Mouse (Mus musculus) MN1 (cell line): ENCODE data around the gene Comt.
A peak's percentile ranks its signal among the peaks of the same experiment; 100 is the strongest.

Experiments
- DNase-seq: peaks from one replicate; pipeline ENCODE4 v3.0.0-alpha.2; 2016; ENCODE audit warnings: low spot score

The Comt gene

GRCm38 (mm10) chr16:18426802-18427280 lies at the start of gene Comt:
Gene Comt (minus strand): TSS chr16:18426852.
- DNase-seq = no peak

- DNase-seq = no peak
These were observed 47.4 kb upstream of the Comt start for GRCm38 (mm10) chr16:18474021-18474420.

- no peak for DNase-seq
These were observed 46.3 kb upstream of the Comt start for GRCm38 (mm10) chr16:18472976-18473375.

- DNase-seq = no peak
These were observed 45.8 kb upstream of the Comt start for GRCm38 (mm10) chr16:18472416-18472815.

GRCm38 (mm10) chr16:18471976-18472375 lies 45.3 kb upstream of the Comt start:
- DNase-seq = no peak

- no peak for DNase-seq
These were observed 44.8 kb upstream of the Comt start for GRCm38 (mm10) chr16:18471381-18471955.

- DNase-seq = no peak
These were observed 44.2 kb upstream of the Comt start for GRCm38 (mm10) chr16:18470829-18471228.

- DNase-seq = no peak
These were observed 37.6 kb upstream of the Comt start for GRCm38 (mm10) chr16:18464271-18464670.

- DNase-seq = no peak
These were observed 35.9 kb upstream of the Comt start for GRCm38 (mm10) chr16:18462598-18462997.

- DNase-seq = no peak
These were observed 35.4 kb upstream of the Comt start for GRCm38 (mm10) chr16:18462031-18462430.

GRCm38 (mm10) chr16:18460826-18461225 lies 34.2 kb upstream of the Comt start:
- no peak for DNase-seq

- peak; percentile 87 for DNase-seq
These were observed 33.3 kb upstream of the Comt start for GRCm38 (mm10) chr16:18459955-18460370.

GRCm38 (mm10) chr16:18459335-18459954 lies 32.8 kb upstream of the Comt start:
- DNase-seq = peak; percentile 31

GRCm38 (mm10) chr16:18458661-18459060 lies 32.0 kb upstream of the Comt start:
- DNase-seq = no peak

- no peak for DNase-seq
These were observed 28.8 kb upstream of the Comt start for GRCm38 (mm10) chr16:18455407-18455806.

GRCm38 (mm10) chr16:18453846-18454245 lies 27.2 kb upstream of the Comt start:
- DNase-seq = no peak

- DNase-seq = no peak
These were observed 25.8 kb upstream of the Comt start for GRCm38 (mm10) chr16:18452361-18452862.

- DNase-seq = no peak
These were observed 25.0 kb upstream of the Comt start for GRCm38 (mm10) chr16:18451486-18452181.

- DNase-seq = no peak
These were observed 22.4 kb upstream of the Comt start for GRCm38 (mm10) chr16:18449005-18449404.

GRCm38 (mm10) chr16:18448104-18448503 lies 21.5 kb upstream of the Comt start:
- no peak for DNase-seq

- no peak for DNase-seq
These were observed 20.6 kb upstream of the Comt start for GRCm38 (mm10) chr16:18447243-18447642.

- peak; percentile 89 for DNase-seq
These were observed 16.8 kb upstream of the Comt start for GRCm38 (mm10) chr16:18443385-18443841.

GRCm38 (mm10) chr16:18436128-18436527 lies 9.5 kb upstream of the Comt start:
- no peak for DNase-seq
